Mouse (Mus musculus) small intestine, adult 2 months (tissue): ENCODE data around the gene Pde4dip. TPM values are rescaled to one million over a fixed set of nuclear protein-coding genes. Genes with fewer than 3 reads are reported as not detected.

Source experiments
- H3K27ac ChIP-seq: fragments of 200-500 bp; 2 replicates; pipeline ENCODE4 v1.5.1; 2012; ENCODE audit warnings: low read depth, low read length, control low read depth, inconsistent platforms; ENCODE audit not compliant: insufficient read depth
- H3K27me3 ChIP-seq: fragments of 200-500 bp; 2 replicates; pipeline ENCODE4 v1.6.1; 2012; ENCODE audit warnings: mild to moderate bottlenecking, moderate library complexity, low read length, inconsistent platforms; ENCODE audit not compliant: control insufficient read depth, insufficient read depth
- H3K36me3 ChIP-seq: fragments of 200-500 bp; 2 replicates; pipeline ENCODE4 v1.6.1; 2012; ENCODE audit warnings: mild to moderate bottlenecking, low read length, control low read depth, inconsistent platforms; ENCODE audit not compliant: control insufficient read depth, insufficient read depth
- H3K4me1 ChIP-seq: fragments of 200-500 bp; 2 replicates; pipeline ENCODE4 v1.6.1; 2012; ENCODE audit warnings: low read length, inconsistent platforms, mixed read lengths; ENCODE audit not compliant: control insufficient read depth, insufficient read depth, insufficient read length
- H3K4me3 ChIP-seq: fragments of 200-500 bp; 2 replicates; pipeline ENCODE4 v1.5.1; 2012; ENCODE audit warnings: low read depth, mild to moderate bottlenecking, control low read depth, inconsistent platforms, low read length, moderate library complexity
- CTCF ChIP-seq: fragments of 200-500 bp; IDR thresholded peaks from 2 replicates; pipeline ENCODE4 v1.5.1; 2012; ENCODE audit warnings: low read depth, mild to moderate bottlenecking, control low read depth, inconsistent platforms, low read length, moderate library complexity, mixed read lengths; ENCODE audit not compliant: insufficient replicate concordance, insufficient read length; ENCODE audit errors: extremely low read depth
- POLR2A ChIP-seq: fragments of 200-500 bp; IDR thresholded peaks from 2 replicates; pipeline ENCODE4 v1.6.1; 2012; ENCODE audit warnings: low read depth, mild to moderate bottlenecking, control low read depth, inconsistent platforms, low read length, moderate library complexity
- WGBS: fragments of 180-500 bp; shearing (Covaris S2); methylation state at CpG from one replicate; pipeline ENCODE4 v1.1.7; 2018; 5-methylcytosine and 5-hydroxymethylcytosine counted together
- polyA plus RNA-seq: library from polyadenylated mRNA; depleted of rRNA; stranded (reverse); fragments of >200 nt; gene quantifications from 2 replicates; pipeline ENCODE4 v1.2.3, GENCODE M21; 2012

Pde4dip gene
- polyA plus RNA-seq, 1 experiment = 12.2 TPM

GRCm38 (mm10) chr3:97730624-97731023 is 157.9 kb downstream of the Pde4dip start:
- TF ChIP-seq CTCF (no peak), POLR2A (no peak)
- no peaks in the 10 kb centered on the region for H3K36me3 ChIP-seq
- no peaks in the 10 kb centered on the region for H3K27me3 ChIP-seq
- H3K4me3 ChIP-seq = no peak overlapping the region
- 86% methylated on average over 7 of the region's 7 CpGs for WGBS
- H3K27ac ChIP-seq = no peak overlapping the region
- H3K4me1 ChIP-seq = no peaks in the 10 kb centered on the region

GRCm38 (mm10) chr3:97730131-97730530 is 158.4 kb downstream of the Pde4dip start:
- TF ChIP-seq CTCF (no peak), POLR2A (no peak)
- WGBS = 82% methylated on average over 3 of the region's 3 CpGs
- H3K36me3 ChIP-seq = no peaks in the 10 kb centered on the region

GRCm38 (mm10) chr3:97727801-97728200 is 160.7 kb downstream of the Pde4dip start:
- Histone ChIP-seq H3K4me1 (no peaks in the 10 kb centered on the region), H3K4me3 (no peak overlapping the region), H3K27me3 (no peaks in the 10 kb centered on the region), H3K27ac (no peak overlapping the region), H3K36me3 (no peaks in the 10 kb centered on the region)
- WGBS = 89% methylated on average over 2 of the region's 2 CpGs
- TF ChIP-seq POLR2A (no peak), CTCF (no peak)

More at GRCm38 (mm10) chr3:97730131-97730530, 158.4 kb downstream of the Pde4dip start:
- Histone ChIP-seq H3K27ac (no peak overlapping the region), H3K4me1 (no peaks in the 10 kb centered on the region), H3K27me3 (no peaks in the 10 kb centered on the region), H3K4me3 (no peak overlapping the region)

- 84% methylated on average over 9 of the region's 9 CpGs for WGBS
- H3K4me3 ChIP-seq = no peak overlapping the region
- no peaks in the 10 kb centered on the region for H3K36me3 ChIP-seq
- no peak for TF ChIP-seq CTCF
- TF ChIP-seq POLR2A = no peak
- no peaks in the 10 kb centered on the region for H3K27me3 ChIP-seq
- H3K4me1 ChIP-seq = no peaks in the 10 kb centered on the region
- H3K27ac ChIP-seq = no peak overlapping the region
Observed at GRCm38 (mm10) chr3:97719116-97719515, 169.4 kb downstream of the Pde4dip start.

- Histone ChIP-seq H3K27me3 (no peaks in the 10 kb centered on the region), H3K4me3 (no peak overlapping the region), H3K36me3 (no peaks in the 10 kb centered on the region), H3K4me1 (no peaks in the 10 kb centered on the region), H3K27ac (no peak overlapping the region)
- TF ChIP-seq POLR2A (no peak), CTCF (no peak)
- WGBS = 95% methylated on average over 1 of the region's 1 CpGs
Observed at GRCm38 (mm10) chr3:97715922-97716321, 172.6 kb downstream of the Pde4dip start.

GRCm38 (mm10) chr3:97710881-97711280 is 177.6 kb downstream of the Pde4dip start:
- H3K36me3 ChIP-seq = no peaks in the 10 kb centered on the region
- 53% methylated on average over 5 of the region's 5 CpGs for WGBS
- H3K4me3 ChIP-seq = no peak overlapping the region
- TF ChIP-seq CTCF = no peak
- TF ChIP-seq POLR2A = no peak
- H3K4me1 ChIP-seq = no peaks in the 10 kb centered on the region
- H3K27ac ChIP-seq = no peak overlapping the region
- H3K27me3 ChIP-seq = no peaks in the 10 kb centered on the region

GRCm38 (mm10) chr3:97710134-97710533 is 178.4 kb downstream of the Pde4dip start:
- no peak overlapping the region for H3K27ac ChIP-seq
- no peaks in the 10 kb centered on the region for H3K4me1 ChIP-seq
- no peaks in the 10 kb centered on the region for H3K36me3 ChIP-seq
- H3K27me3 ChIP-seq = no peaks in the 10 kb centered on the region
- no peak for TF ChIP-seq CTCF
- TF ChIP-seq POLR2A = no peak
- H3K4me3 ChIP-seq = no peak overlapping the region
- 85% methylated on average over 11 of the region's 11 CpGs for WGBS

- TF ChIP-seq POLR2A (no peak), CTCF (no peak)
- Histone ChIP-seq H3K4me3 (no peak overlapping the region), H3K27me3 (no peaks in the 10 kb centered on the region), H3K27ac (no peak overlapping the region), H3K4me1 (no peaks in the 10 kb centered on the region), H3K36me3 (no peaks in the 10 kb centered on the region)
- WGBS = 82% methylated on average over 4 of the region's 4 CpGs
Observed at GRCm38 (mm10) chr3:97706561-97706960, 181.9 kb downstream of the Pde4dip start.
